Mouse (Mus musculus): ENCODE data around the gene Acsm3.

Acsm3 gene

GRCm38 (mm10) chr7:119800991-119801390, 40.3 kb downstream of the Acsm3 start:
- no peak for DNase-seq

DNA sequence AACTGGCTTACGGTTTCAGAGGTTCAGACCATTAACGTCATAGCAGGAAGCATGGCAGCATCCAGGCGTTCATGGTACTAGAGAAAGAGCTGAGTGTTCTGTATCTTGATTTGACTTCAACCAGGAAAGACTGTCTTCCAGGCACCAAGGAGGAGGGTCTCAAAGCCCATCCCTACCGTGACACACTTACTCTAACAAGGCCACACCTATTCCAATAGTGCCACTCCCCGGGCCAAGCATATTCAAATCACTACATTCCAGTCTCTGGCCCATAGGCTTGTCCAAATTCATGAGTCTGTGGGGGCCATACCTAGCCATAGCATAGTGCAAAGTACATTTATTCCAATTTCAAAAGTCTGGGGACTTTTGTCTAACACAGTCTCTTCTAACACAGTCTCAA, 46.7 kb downstream of the Acsm3 start:
- no peak for DNase-seq

DNA sequence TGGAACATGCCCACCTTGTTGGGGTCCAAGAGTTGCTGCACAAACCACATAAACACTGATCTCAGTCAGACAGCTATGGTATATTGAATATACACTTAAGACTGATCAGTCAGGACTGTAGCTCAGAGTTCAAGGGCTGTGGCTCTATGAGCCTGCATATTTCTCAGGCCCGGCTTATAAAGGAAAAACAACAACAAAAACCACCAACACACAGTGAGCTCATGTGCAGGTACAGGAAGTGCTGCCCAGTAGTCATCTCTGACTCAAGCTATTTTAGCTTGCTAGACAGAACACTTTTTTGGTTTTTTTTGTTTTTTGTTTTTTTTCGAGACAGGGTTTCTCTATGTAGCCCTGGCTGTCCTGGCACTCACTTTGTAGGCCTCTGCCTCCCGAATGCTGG, 48.0 kb downstream of the Acsm3 start:
- no peak for DNase-seq

DNA sequence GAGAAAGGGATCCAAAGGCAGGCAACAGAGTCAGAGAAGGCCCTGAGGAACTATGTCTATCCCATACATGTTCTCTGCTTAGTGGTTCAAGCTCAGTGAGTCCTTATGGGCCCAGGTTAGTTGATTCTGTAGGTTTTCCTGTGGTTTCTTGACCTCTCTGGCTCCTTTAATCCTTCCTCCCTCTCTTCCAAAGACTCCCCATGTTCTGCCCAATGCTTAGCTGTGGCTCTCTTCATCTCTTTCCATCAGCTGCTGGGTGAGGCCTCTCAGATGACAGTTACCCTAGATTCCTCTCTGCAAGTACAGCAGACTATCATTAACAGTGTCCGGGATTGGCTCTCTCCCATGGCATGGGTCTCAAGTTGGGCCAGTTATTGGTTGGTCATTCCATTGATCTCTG, 74.6 kb downstream of the Acsm3 start:
- no peak for DNase-seq

GRCm38 (mm10) chr7:119835996-119836777, 75.5 kb downstream of the Acsm3 start:
- no peak for DNase-seq
